Mouse (Mus musculus): Measurements from ENCODE around the gene Sdk2.

Sdk2 gene

GRCm38 (mm10) chr11:113760476-113760875 lies 306.4 kb downstream of the Sdk2 start:
- DNase-seq: no peak

- DNase-seq: no peak
These were observed 308.0 kb downstream of the Sdk2 start for GRCm38 (mm10) chr11:113758851-113759250.

- DNase-seq: no peak
These were observed 310.3 kb downstream of the Sdk2 start for GRCm38 (mm10) chr11:113756578-113756977.

- no peak for DNase-seq
These were observed 311.0 kb downstream of the Sdk2 start for GRCm38 (mm10) chr11:113755878-113756277.

- DNase-seq: no peak
These were observed 312.0 kb downstream of the Sdk2 start for GRCm38 (mm10) chr11:113754845-113755244.

GRCm38 (mm10) chr11:113752685-113753430 lies 314.0 kb downstream of the Sdk2 start:
- no peak for DNase-seq

GRCm38 (mm10) chr11:113752158-113752661 lies 314.6 kb downstream of the Sdk2 start:
- no peak for DNase-seq

- DNase-seq: peak; percentile 96
These were observed 315.3 kb downstream of the Sdk2 start, which contains the start of gene Cdc42ep4 for GRCm38 (mm10) chr11:113751484-113752084. TSS of gene Cdc42ep4 (minus strand) at chr11:113751881.

- DNase-seq: peak; percentile 88
These were observed 316.0 kb downstream of the Sdk2 start for GRCm38 (mm10) chr11:113750571-113751483.

- peak; percentile 83 for DNase-seq
These were observed 317.0 kb downstream of the Sdk2 start for GRCm38 (mm10) chr11:113749749-113750351.

GRCm38 (mm10) chr11:113748797-113749521 lies 317.9 kb downstream of the Sdk2 start:
- DNase-seq: peak; percentile 56

GRCm38 (mm10) chr11:113747725-113748380 lies 319.0 kb downstream of the Sdk2 start:
- DNase-seq: no peak

- DNase-seq: peak; percentile 59
These were observed 319.8 kb downstream of the Sdk2 start for GRCm38 (mm10) chr11:113747056-113747455.

- DNase-seq: no peak
These were observed 320.9 kb downstream of the Sdk2 start for GRCm38 (mm10) chr11:113745961-113746360.

GRCm38 (mm10) chr11:113742998-113743397 lies 323.8 kb downstream of the Sdk2 start:
- DNase-seq: no peak

GRCm38 (mm10) chr11:113740100-113740499 lies 326.7 kb downstream of the Sdk2 start:
- no peak for DNase-seq

- DNase-seq: no peak
These were observed 327.6 kb downstream of the Sdk2 start for GRCm38 (mm10) chr11:113739213-113739612.

- DNase-seq: no peak
These were observed 328.9 kb downstream of the Sdk2 start for GRCm38 (mm10) chr11:113737912-113738311.

GRCm38 (mm10) chr11:113737553-113737854 lies 329.3 kb downstream of the Sdk2 start:
- DNase-seq: no peak

- no peak for DNase-seq
These were observed 329.8 kb downstream of the Sdk2 start for GRCm38 (mm10) chr11:113736848-113737552.

- DNase-seq: no peak
These were observed 331.7 kb downstream of the Sdk2 start for GRCm38 (mm10) chr11:113735151-113735550.

Data from retina, postnatal 1 day (tissue).